Mouse (Mus musculus): ENCODE measurements around the gene Ptov1. TPM values are rescaled to one million over a fixed set of nuclear protein-coding genes. Genes with fewer than 3 reads are reported as not detected.
"Not testable (repeated sequence)": the region's sequence is repeated elsewhere in the genome, so short reads cannot be mapped to it uniquely, and the experiment has no call there.

Ptov1 gene
- total RNA-seq, 2 experiments from 2014 or later: 189 to 196 TPM

DNA sequence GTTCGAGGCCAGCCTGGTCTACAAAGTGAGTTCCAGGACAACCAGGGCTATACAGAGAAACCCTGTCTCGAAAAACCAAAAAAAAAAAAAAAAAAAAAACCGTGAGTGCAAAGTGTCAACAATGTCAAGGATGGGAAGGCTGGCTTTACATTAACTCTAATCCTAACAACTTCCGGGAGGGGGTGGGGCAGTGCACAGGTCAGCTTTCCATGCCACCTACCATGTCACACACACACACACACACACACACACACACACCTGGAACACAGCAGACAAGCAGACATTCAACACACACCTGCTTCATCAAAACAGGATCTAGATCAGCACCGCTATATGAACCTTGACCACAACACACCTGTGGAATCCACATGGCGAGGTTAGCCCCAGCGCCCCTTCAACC, 20.6 kb upstream of the Ptov1 start:
- intact Hi-C loops (cut with DNase I): loop anchor here (2.0 kb wide), 1 partner anchor 17 kb away; no protein-coding TSS in a partner anchor

DNA sequence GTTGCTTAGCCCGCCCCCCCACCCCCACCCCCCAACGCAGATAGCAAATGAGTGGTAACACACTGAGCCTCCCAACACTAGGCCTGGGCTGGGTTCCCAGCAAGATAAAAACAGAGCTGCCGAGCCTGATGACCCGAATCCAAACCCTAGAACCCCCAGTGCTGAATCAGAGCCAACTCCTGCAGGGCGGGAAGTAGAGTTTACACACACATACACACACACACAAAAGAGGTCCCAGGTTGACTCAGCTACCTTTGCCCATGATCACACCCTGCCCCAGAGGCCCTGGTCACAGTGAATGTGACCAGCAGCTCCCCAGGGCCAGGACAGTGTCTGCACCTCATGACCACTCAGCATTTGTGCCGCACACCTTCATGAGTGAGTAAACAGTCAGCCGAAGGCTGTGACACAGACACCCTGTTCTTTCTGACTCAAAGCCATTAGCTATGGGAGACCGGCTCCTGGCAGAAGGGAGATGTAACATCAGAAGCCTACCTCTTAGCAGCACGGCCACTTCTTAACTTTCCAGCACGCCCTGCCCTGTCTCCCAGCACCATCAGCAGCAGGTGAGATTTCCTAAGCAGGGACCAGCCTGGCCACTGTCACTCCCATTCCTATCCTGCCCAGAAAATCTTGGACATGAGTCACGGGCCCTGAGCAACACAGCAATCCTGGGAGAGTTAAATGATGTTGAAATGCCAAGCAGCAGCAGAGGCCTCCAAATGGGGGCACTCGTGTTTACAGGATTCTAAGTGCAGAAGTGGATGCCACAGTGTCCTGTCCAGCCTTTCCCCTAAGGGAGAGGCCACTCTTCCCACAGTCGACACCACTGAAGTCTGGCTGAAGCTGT, 18.9 kb upstream of the Ptov1 start:
- peak in 1 of 2 experiments; percentile 55 for DNase-seq
- intact Hi-C loops (cut with DNase I): no loop called here

More for the DNA sequence above, 20.6 kb upstream of the Ptov1 start:
- DNase-seq: no peak

DNA sequence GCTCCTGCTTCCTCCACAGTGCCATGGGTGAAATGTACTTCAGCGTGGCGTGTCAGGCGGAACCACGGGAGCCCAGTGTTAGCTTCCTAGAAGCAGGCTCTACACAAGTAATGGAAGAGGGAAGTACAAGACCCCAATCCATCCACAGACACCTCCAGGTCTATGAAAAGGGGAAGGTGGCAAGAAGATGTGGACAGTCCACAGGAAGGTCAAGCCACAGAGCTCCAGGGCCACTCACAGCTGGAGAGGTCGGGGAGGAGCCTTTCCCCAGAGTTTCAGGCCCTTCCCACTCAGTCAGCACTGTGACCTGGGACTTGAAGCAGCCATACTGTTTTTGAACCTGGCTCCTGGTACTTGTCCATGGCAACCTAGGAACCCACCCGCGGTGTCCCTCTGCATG, 17.4 kb upstream of the Ptov1 start:
- no peak for DNase-seq
- intact Hi-C loops (cut with DNase I): no loop called here

DNA sequence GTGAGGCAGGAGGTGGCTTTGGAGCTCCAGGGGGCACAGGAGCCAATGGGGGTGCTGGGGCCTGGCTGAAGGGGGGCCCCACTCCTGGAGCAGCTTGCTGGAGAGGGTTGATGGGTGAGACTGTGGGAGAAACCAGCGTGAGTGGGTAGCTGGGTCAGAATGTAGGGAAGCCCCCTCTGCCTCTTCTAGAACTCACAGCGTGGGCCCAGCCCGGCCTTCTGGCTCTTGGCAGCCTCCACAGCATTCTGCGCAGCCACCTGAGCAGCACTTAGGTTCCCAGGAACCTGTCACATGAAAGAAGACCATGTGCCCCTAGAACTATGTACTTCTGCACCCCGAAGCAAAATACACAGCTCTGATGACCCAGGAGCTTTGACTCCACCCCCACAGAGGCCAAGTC, 15.0 kb upstream of the Ptov1 start:
- intact Hi-C loops (cut with DNase I): no loop called here

DNA sequence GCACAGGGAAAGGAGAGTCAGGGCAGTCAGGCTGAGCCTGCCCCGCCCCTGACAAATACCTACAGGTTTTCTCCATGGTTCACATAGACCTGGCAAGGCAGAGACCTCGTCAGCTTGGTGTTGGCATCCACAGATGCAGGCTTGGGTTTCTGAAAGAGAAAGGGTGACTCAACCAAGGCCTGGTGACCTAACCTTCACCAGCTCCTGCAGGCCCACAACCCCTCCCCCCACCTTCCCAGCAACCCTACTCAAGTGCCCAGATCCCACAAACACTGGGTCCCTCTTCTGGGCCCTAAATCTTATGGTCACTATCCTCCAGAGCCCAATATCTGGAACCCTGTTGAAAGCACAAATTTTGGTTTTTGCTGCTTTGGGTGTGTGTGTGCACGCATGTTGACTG, 13.4 kb upstream of the Ptov1 start:
- intact Hi-C loops (cut with DNase I): no loop called here
- DNase-seq: no peak

More for the DNA sequence above, 15.0 kb upstream of the Ptov1 start:
- no peak for DNase-seq

DNA sequence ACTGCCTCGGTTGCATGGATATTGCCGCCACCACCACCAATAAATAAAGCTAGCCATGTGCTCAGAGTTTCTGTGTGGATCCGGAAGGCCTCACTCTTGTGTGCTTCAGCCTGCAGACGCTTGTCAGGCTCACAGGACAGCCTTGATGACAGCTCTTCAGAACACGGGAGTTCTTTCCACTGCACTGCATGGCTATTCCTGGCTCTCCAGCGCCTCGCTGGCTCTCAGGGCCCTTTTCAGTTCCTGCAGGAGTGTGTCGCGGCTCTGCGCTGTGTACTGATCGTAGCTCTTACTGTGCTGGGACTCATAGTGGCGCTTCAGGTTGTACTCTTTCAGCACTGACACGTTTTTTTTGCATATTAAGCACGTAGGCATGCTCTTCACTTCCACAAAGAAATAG, 8.2 kb upstream of the Ptov1 start:
- intact Hi-C loops (cut with DNase I): no loop called here
- peak in 1 of 2 experiments; percentile 59 for DNase-seq

DNA sequence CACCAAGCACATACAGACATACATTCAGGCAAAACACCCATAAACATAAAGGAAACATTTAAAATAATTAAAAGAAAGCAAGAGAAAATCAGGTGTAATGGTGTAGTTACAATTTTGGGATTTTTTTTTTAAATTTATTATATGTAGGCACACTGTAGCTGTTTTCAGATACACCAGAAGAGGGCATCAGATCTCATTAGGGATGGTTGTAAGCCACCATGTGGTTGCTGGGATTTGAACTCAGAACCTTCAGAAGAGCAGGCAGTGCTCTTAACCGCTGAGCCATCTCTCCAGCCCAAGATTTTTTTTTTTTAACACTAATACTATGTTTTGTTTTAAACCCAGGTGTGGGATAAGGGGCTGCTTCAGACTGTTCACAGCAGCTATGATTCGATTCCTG, 2.2 kb upstream of the Ptov1 start:
- intact Hi-C loops (cut with DNase I): loop anchor here (2.0 kb wide), 1 partner anchor 19 kb away; no protein-coding TSS in a partner anchor
- not testable (repeated sequence) for DNase-seq

DNA sequence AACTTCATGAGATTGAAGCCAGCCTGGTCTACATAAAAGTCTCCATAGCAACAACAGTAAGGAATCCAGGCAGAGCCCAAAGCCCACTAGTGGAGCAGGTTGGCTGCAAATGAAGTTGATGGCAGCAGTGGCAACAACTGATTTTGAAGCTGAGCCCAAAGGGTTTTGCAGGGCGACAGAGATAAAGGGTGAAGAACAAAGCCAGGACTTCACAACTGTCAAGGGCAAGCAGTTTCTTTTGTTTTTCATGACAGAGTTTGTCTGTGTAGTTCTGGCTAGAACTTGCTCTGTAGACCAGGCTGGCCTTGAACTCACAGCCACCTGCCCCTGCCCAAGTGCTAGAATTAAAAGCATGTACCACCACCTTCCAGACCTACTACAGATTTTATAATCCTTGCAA, 1.6 kb upstream of the Ptov1 start:
- intact Hi-C loops (cut with DNase I): no loop called here
- no peak for DNase-seq

DNA sequence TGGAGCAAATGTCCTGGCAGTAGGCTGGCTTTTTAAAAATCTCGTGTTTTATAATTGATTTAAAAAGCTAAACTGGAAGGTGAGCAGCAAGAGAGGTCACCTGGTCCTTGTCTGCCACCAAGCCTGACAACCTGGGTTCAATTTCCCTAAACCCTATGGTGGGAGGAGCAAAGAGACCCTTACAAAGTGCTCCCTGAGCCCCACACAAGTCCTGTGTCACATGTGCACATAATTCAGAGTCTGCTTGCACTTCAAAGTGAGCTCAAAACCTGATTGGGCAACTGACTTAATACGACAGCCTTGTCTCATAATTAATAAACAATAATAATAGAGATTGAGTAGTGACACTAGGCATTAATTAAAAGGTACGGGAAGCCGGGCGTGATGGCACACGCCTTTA, 1.0 kb upstream of the Ptov1 start:
- intact Hi-C loops (cut with DNase I): no loop called here

DNA sequence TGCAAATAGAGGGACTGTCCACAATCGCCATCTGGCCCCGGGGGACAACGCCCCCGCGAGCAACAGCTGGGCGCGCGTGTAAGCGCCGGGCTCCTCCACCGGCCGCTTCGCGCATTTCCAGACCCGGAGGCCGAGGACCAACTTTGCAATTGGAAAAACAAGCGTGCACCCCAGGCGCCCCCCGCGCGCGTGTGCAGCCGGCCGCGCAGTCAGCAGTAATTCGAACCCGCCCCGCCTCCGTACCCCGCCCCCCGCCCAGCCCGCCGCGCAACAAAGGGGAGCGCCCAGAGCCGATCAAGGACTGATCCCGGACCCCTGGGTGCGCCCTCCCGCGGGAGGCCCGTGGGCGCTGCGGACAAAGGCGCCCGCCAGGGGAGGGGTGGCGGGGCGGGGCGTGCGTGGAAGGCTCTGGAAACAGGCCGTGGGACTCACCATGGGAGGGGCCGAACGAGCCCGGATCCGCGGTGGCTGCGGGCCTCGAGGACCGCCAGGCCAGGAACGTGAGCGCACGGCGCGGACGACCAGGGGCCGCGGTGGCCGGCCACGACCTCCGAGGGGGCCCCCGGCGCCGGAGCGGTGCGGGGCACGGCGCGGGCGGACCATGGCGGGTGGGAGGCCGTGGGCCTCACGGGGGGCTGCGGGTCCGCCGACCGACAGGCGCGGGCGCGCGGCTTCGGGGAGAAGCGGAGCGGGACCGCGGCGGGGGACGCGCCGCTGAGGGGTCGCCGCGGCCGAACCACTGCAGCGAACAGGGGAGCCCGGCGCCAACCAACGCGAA, 480 bp downstream of the Ptov1 start:
- intact Hi-C loops (cut with DNase I): no loop called here
- peak; percentile 78 to 79 for DNase-seq

More for the DNA sequence above, 1.0 kb upstream of the Ptov1 start:
- no peak for DNase-seq

DNA sequence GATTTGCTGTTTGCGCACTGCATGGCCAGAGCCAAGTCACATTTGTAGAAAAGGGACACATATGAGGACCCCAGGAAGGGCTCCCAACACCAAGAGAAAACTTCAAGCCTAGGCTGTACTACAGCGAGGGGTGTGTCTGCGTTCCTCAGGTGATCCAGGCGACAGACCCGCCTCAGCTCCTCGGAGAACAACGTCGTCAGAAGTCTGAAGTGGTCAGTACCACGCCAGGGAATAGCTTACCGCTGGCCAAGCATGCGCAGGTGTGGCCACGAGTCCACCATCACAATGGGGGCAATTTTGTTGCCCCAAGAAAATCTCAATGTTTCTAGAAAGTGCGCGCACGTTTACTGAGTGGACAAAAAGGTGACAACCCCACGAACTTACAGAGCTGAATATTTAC, 1.1 kb downstream of the Ptov1 start:
- intact Hi-C loops (cut with DNase I): no loop called here
- peak in 1 of 2 experiments; percentile 52 for DNase-seq

DNA sequence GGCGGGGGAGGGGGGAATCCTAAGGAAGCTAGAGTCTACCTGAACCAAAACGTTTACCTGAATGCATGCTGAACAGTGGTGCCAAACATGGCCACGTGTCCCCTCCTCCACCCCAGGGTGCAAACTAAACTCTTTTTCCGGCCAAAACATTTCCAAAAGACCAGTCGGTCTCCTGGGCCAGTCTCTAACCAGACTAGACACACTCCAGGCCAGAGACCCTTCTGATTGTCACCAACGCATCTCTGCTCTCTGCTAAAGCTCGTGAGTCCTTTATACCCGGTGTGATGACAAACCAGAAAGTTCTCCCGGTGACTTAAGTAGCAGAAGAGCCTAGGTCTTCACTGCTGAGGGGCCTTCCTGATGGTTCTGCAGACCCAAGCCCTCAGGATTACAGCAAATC, 1.8 kb downstream of the Ptov1 start:
- intact Hi-C loops (cut with DNase I): no loop called here

DNA sequence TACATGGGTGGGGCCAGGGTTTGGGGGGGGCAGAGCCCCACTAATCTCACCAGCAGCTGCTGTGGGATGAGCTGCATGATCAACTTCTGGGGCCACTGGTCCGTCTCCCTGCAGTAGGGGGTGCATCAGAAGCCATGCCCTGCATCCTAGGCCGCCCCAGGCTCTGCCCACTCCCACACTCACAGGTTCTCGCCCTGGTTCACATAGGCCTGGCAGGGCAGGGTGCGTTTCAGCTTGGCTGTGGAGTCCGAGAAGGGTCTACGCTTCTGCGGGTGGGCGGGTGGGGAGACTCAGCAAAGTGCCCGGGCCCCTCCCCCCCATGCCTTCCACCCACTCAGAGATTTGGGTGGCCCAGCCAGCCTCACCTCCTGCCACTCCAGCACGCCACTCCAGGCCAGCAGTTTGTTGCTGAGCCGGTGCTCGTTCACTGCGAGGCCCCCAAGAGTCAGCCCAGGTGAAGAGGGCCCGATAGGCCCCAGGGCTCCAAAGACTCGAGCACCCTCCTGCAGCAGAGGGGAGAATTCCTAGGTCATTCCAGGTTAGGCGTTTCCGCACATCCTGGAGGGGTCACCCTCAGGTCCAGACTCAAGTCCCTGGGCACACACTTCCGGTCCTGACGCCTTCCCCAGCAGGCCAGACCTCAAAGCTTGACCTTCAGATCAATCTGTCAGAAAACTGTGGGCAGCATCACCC, 2.4 kb downstream of the Ptov1 start:
- DNase-seq: no peak
- intact Hi-C loops (cut with DNase I): no loop called here

More for the DNA sequence above, 1.8 kb downstream of the Ptov1 start:
- no peak for DNase-seq

DNA sequence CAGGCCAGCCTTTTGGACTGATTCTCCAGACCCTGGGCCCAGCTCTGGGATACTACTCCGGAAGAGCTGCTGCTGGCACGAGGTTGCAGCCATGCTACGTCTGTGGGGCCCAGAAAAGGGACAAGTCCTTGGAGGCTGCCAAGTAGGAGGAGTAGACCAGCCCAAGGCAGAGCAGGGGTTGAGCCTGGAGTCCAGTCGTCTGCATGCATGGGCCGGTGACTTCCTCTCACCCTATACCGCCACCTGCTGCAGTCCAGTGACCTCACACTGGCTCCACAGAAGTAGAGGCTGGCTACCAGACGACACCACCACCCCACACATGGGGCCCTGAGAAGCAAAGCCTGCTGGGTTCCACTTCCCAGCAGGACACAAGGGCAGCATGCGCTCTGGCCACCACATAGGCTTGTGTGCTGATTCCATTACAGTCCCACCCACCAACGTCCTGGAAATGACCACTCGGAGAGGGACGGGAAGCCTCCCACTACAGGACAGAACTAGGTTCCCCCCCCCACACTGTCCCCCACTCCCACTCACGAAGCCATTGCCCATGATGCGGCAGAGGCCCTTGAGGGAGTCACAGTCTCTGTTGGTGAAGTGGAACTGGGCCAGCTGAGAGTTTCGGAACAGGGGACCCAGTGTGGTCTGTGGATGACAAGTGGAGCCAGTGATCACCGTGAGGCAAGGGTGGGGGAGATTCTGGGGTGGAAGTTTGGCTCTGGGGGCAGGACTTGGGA, 3.1 kb downstream of the Ptov1 start:
- peak; percentile 85 to 87 for DNase-seq
- intact Hi-C loops (cut with DNase I): no loop called here

DNA sequence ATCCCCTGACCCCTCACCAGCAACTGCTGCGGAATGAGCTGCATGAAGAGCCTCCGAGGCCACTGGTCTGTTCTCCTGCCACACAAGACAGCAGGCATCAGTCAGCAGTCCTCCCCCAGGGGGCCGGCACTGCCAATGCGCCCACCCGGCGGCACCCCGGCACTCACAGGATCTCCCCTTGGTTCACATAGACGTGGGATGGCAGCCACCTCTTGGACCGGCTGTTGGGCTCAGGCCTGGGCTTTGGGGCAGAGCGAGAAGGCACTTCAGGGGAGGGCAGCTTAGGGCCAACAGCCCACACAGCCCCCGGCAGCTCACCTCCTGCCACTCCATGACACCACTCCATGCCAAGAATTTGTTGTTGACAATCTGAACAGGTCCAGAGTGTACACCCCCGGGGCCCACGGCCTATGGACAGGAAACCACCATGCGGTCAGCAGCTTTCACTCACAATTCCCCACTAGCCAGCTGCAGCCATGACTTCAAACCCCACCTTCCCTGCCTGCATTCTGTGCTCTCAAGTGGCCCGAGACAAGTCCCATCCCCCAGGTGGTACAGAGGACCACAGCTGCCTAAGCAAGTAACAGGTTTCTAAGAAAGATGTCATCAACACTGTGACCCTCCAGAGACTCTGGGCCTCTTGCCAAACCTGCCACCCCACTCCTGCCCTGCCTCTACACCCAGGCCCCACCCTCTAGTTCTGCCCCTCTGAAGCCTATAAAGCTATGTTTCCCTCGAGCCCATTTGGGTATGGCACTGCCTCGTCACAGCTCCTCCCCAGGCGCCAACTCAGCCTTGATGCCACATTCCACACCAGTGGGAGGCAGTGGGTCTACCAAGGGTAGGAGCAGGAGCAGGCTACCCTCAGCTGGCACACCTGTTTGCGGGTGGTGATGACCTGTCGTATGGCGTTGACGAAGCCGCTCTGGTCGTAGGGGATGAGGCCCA, 4.7 kb downstream of the Ptov1 start:
- intact Hi-C loops (cut with DNase I): no loop called here
- DNase-seq: no peak

DNA sequence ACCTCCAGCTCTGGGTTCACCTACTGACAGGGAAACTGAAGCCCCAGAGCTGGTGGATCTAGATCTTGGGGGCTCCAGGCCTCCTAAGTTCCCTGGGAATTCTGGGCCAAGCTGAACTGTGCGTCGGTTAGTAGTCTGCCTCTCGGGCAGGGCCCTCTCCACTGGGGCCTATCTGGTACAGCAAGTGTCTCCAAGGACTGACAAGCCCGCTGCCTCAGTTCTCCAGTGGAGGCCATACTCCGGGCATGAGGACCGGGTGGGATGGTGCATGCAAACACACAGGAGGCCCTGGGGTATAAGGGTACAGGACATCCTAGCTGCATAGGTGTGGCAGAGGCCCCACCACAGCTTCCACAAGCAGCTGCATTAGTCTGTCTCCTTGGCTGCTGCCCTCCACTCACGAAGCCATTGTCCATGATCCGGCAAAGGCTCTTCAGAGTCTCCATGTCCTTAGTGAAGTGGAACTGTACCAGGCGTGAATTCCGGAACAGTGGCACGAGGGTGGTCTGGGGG, 5.5 kb downstream of the Ptov1 start:
- intact Hi-C loops (cut with DNase I): no loop called here
- no peak for DNase-seq

DNA sequence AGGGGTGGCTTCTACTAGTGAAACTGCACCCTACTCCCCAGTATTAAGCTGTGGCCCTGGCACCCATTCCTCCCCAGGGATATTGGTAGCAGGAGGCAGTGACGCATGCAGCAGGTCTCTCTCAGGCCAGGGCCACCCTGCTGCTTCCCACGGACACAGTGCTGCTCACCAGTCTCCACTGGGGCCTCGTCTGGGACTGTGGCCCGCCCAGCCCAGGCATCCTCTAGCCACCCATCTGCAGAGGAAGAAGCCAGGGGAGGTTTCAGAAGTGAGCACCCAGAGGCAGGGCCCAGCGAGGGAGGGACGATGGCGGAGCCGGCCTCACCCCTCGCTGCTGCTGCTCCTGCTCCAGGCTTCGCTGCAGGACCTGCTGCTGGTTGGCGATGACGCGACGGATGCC, 6.4 kb downstream of the Ptov1 start:
- DNase-seq: no peak
- intact Hi-C loops (cut with DNase I): no loop called here

DNA sequence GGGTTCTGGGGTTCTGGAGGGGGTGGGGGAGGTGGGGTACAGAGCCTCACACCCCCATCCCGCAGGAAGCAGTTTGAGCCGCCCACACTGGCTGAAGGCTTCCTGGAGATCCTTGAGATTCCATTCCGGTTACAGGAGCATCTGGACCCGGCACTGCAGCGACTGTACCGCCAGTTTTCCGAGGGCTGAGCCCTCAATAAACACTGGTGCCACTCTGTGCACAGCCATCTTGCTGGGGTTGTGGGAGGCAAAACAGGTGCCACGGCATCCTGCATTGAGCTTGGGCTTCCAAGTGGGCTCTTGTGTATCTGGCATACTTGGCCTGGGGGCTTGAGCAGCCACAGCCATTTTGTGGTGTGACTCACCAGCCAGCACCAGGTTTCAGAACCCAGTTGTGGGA, 7.2 kb downstream of the Ptov1 start:
- no peak for DNase-seq
- intact Hi-C loops (cut with DNase I): no loop called here

DNA sequence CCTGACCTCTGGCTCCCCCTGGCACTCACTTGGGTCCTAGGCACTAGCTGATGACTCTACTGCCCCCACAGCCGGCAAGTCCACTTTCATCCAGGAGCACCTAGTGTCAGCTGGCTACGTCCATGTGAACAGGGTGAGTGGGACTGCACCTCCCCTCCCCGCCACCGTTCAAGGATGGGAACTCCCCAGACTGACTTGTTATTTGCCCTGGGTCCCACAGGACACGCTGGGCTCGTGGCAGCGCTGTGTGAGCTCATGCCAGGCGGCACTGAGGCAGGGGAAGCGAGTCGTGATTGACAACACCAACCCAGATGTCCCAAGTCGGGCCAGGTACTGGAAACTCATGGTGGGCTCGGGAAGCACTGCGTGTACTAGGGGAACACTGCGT, 8.2 kb downstream of the Ptov1 start:
- intact Hi-C loops (cut with DNase I): no loop called here
- DNase-seq: no peak

Data from heart, postnatal 10 days (tissue).